Mouse (Mus musculus) olfactory bulb, adult 2 months (tissue): ENCODE data around the gene Tbc1d9b. TPM values are rescaled to one million over a fixed set of nuclear protein-coding genes. Genes with fewer than 3 reads are reported as not detected.

Source experiments
- H3K27ac ChIP-seq: fragments of 200-500 bp; 2 replicates; pipeline ENCODE4 v1.5.1; 2012; ENCODE audit warnings: low read depth, low read length; ENCODE audit not compliant: insufficient read depth
- H3K4me1 ChIP-seq: fragments of 200-500 bp; 2 replicates; pipeline ENCODE4 v1.6.1; 2012; ENCODE audit warnings: low read length; ENCODE audit not compliant: control insufficient read depth, insufficient read depth
- H3K4me3 ChIP-seq: fragments of 200-500 bp; 2 replicates; pipeline ENCODE4 v1.5.1; 2012; ENCODE audit warnings: mild to moderate bottlenecking, low read depth, low read length, moderate library complexity; ENCODE audit not compliant: insufficient read depth
- CTCF ChIP-seq: fragments of 200-500 bp; IDR thresholded peaks from 2 replicates; pipeline ENCODE4 v1.5.1; 2012; ENCODE audit warnings: low read depth, mild to moderate bottlenecking, low read length, moderate library complexity; ENCODE audit not compliant: insufficient read depth
- POLR2A ChIP-seq: fragments of 200-500 bp; IDR thresholded peaks from 2 replicates; pipeline ENCODE4 v1.6.1; 2012; ENCODE audit warnings: mild to moderate bottlenecking, low read depth, low read length, moderate library complexity; ENCODE audit not compliant: insufficient read depth
- WGBS: fragments of 180-500 bp; shearing (Covaris S2); methylation state at CpG from one replicate; pipeline ENCODE4 v1.1.7; 2018; 5-methylcytosine and 5-hydroxymethylcytosine counted together
- polyA plus RNA-seq: library from polyadenylated mRNA; stranded (reverse); fragments of >200 nt; gene quantifications from 2 replicates; pipeline ENCODE4 v1.2.4, GENCODE M21; 2012; ENCODE audit warnings: low replicate concordance; ENCODE audit not compliant: missing spikeins, insufficient read depth, insufficient read length

Tbc1d9b gene
- polyA plus RNA-seq, 1 experiment = not detected

- 93% methylated on average over 3 of the region's 3 CpGs for WGBS
- peaks cover 23% of the 10 kb centered on the region for H3K4me1 ChIP-seq
- peak overlapping the region; percentile 88; the same call in 1 of the 2 replicates for H3K27ac ChIP-seq
- H3K4me3 ChIP-seq = peak overlapping the region; percentile 91
- TF ChIP-seq CTCF (no peak), POLR2A (no peak)
Observed at GRCm38 (mm10) chr11:50211322-50212059, 80.3 kb downstream of the Tbc1d9b start.

GRCm38 (mm10) chr11:50212060-50212739, 81.0 kb downstream of the Tbc1d9b start:
- TF ChIP-seq CTCF = no peak
- TF ChIP-seq POLR2A = no peak
- no peak overlapping the region for H3K4me3 ChIP-seq
- no peak overlapping the region for H3K27ac ChIP-seq
- 78% methylated on average over 3 of the region's 3 CpGs for WGBS
- peaks cover 22% of the 10 kb centered on the region for H3K4me1 ChIP-seq

- H3K27ac ChIP-seq = no peak overlapping the region
Observed at GRCm38 (mm10) chr11:50212848-50213758, 81.9 kb downstream of the Tbc1d9b start.

GRCm38 (mm10) chr11:50214631-50215030, 83.4 kb downstream of the Tbc1d9b start:
- TF ChIP-seq CTCF (no peak), POLR2A (no peak)
- Histone ChIP-seq H3K4me3 (no peak overlapping the region), H3K4me1 (peaks cover 19% of the 10 kb centered on the region), H3K27ac (no peak overlapping the region)
- 91% methylated on average over 6 of the region's 6 CpGs for WGBS

More at GRCm38 (mm10) chr11:50212848-50213758, 81.9 kb downstream of the Tbc1d9b start:
- no peak overlapping the region for H3K4me3 ChIP-seq
- 56% methylated on average over 11 of the region's 11 CpGs for WGBS
- TF ChIP-seq CTCF = no peak
- no peak for TF ChIP-seq POLR2A
- peaks cover 20% of the 10 kb centered on the region for H3K4me1 ChIP-seq

- H3K27ac ChIP-seq = no peak overlapping the region
- 53% methylated on average over 9 of the region's 9 CpGs for WGBS
- H3K4me1 ChIP-seq = peaks cover 19% of the 10 kb centered on the region
- no peak overlapping the region for H3K4me3 ChIP-seq
- TF ChIP-seq POLR2A = no peak
Observed at GRCm38 (mm10) chr11:50215633-50216032, 84.4 kb downstream of the Tbc1d9b start.

GRCm38 (mm10) chr11:50216724-50217366, 85.6 kb downstream of the Tbc1d9b start:
- H3K4me3 ChIP-seq = no peak overlapping the region
- TF ChIP-seq POLR2A = no peak
- TF ChIP-seq CTCF = no peak
- H3K27ac ChIP-seq = no peak overlapping the region
- peaks cover 14% of the 10 kb centered on the region for H3K4me1 ChIP-seq
- WGBS = 85% methylated on average over 4 of the region's 4 CpGs

- Histone ChIP-seq H3K4me1 (peaks cover 14% of the 10 kb centered on the region), H3K4me3 (no peak overlapping the region), H3K27ac (no peak overlapping the region)
- 65% methylated on average over 4 of the region's 4 CpGs for WGBS
- no peak for TF ChIP-seq POLR2A
- no peak for TF ChIP-seq CTCF
Observed at GRCm38 (mm10) chr11:50217811-50218210, 86.6 kb downstream of the Tbc1d9b start.

- peaks cover 14% of the 10 kb centered on the region for H3K4me1 ChIP-seq
- TF ChIP-seq CTCF = no peak
- no peak for TF ChIP-seq POLR2A
- no peak overlapping the region for H3K4me3 ChIP-seq
- WGBS = 55% methylated on average over 2 of the region's 2 CpGs
- H3K27ac ChIP-seq = no peak overlapping the region
Observed at GRCm38 (mm10) chr11:50219833-50220232, 88.6 kb downstream of the Tbc1d9b start.

Other genes with a start within 250 kb of the Tbc1d9b start
- gene Rasgef1c, start 229.6 kb upstream of the Tbc1d9b start, polyA plus RNA-seq = not detected in 2 replicates
- gene Rnf130, start 106.0 kb upstream of the Tbc1d9b start, polyA plus RNA-seq = not detected in 2 replicates
- gene Mrnip, start 43.0 kb downstream of the Tbc1d9b start, polyA plus RNA-seq = not detected in 2 replicates
- gene Sqstm1, start 79.4 kb downstream of the Tbc1d9b start, polyA plus RNA-seq = 578 TPM in 1 of 2 replicates, not detected in the other
- not detected in 2 replicates for gene Mgat4b, start 79.5 kb downstream of the Tbc1d9b start, polyA plus RNA-seq
- not detected in 2 replicates for gene Ltc4s, start 107.2 kb downstream of the Tbc1d9b start, polyA plus RNA-seq
- not detected in 2 replicates for gene Maml1, start 160.9 kb downstream of the Tbc1d9b start, polyA plus RNA-seq
- gene Canx, start 194.3 kb downstream of the Tbc1d9b start, polyA plus RNA-seq = 193 and 359 TPM in 2 replicates
- gene Cby3, start 223.1 kb downstream of the Tbc1d9b start, polyA plus RNA-seq = not detected in 2 replicates
- 611 and 1,562 TPM in 2 replicates for gene Hnrnph1, start 245.6 kb downstream of the Tbc1d9b start, polyA plus RNA-seq